Mouse (Mus musculus): ENCODE data around the gene Olfr76.
"Not testable (repeated sequence)": the region's sequence is repeated elsewhere in the genome, so short reads cannot be mapped to it uniquely, and the experiment has no call there.

Gene Olfr76

DNA sequence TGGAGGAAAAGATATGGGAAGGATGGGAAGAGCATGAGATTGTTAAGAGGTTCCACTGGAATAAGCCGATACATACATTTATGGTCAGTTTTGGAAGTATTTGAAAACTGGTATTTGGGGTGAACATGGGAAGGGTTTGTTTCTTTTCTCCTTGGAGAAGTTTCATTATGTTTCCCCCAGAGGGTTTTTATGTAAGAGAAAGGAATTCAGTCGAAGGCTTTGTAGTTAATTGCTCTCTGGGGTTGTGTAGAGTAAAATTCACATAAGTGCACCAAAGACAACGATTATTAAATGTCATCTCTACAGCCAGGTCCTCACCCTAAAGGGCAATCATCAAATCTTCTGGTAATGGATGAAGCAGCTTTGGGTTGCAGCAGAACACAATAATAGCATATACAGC lies at the start of gene Olfr76:
TSS of gene Olfr76 (minus strand) at position 101 of the 400 bp plus-strand sequence.
- DNase-seq = no peak

DNA sequence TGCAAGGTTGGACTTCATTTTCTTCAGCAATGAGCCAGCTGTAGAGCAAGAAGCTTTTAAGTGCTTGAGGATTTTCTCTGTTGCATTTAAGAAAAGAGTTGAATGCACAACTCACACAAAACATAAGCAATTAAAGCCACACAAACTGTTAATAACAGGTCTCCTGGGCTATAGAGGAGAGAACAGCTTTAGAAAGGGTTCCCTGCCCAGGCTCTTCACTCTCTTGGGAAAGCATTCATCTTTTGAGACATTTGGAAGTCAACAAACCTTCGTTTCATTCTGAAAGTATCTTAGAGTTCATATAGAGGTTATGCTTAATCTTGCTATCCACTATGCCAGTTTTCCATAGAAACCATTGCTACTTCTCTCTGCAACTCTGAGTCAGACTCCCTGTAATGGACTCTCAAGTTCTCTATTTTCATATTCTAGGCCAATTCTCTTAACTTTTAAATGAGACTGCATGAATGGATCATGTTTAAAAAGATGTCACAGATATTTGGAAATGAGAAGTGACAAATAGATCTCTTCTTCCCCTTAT lies 47.1 kb upstream of the Olfr76 start, which contains the start of gene Olfr1555-ps1:
TSS of gene Olfr1555-ps1 (minus strand) at position 51 of the 538 bp plus-strand sequence.
- not testable (repeated sequence) for DNase-seq

DNA sequence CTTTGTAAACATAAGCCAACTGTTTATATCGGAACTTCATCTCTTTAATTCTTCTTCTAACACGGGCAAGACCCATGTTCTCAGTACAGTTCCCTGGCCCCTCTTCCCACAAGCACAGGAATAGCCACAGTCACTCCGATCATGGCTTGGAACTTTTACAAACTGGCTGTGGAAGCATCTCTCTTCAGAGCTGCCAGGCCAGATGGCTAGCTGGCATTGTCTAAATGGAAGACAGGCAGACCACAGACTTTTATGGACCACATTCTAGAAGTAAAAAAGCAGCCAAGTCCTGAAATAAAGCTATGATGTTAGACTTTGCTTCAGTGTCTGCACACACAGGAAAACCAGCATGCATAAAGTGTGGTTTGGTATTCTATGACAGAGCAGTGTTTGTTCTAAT lies 22.4 kb upstream of the Olfr76 start:
- peak; percentile 48 to 53 for DNase-seq

DNA sequence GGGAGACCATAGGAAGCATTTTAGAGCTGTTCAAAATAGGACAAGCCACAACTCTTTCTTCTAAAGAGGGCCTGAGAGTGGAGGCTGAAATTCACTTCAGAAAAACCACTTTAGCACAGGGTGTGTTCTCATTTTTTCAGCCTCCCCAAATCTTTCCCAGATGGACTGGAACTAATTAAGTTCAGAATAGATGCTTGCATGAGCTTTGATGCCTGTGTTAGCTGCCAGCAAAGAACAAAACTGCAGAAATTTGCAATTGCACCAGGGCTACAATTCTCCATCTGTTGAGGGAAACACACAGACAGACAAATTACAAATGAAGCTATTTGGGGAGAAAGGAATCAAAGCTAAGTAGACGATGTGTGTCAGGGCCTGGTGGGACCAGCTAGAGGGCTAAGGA lies 20.4 kb upstream of the Olfr76 start:
- peak in 1 of 2 experiments; percentile 7 for DNase-seq

DNA sequence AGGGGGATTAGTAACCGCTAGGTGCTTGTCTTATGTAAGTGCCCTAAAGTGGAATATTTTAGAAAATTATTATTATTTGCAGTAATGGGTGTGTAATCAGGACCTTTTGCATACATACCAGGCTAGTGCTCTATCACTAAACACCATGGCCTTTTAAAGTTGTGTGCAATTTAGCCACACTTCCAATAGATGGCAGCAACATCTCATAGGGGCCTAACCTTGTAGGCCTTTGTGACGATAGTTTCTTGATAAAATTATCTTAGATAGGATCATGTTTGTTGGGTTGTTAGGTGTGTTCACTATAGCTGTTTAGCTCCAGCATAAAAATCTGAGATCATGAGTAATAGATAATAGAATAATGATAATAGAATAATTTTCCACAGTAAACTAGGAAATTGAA lies 11.3 kb upstream of the Olfr76 start:
- DNase-seq = peak; percentile 34 to 52

DNA sequence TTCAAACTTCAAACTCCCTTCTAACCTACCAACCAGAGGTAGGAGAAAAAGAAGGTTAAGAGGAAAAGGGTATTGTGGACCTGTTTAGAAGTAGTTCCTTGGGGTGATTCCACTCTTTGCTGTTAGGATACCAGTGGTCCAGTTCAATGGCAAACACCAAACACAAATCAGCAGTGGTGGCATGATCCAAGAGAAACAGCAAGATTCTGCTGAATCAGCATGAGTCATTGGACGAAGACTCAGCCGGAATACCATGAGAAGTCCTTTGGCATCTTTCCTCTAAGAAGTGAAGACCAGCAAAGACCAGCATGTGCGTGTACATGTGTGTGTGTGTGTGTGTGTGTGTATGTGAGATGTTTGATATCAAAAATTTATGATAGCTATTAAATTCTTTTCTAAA lies 6.5 kb downstream of the Olfr76 start:
- DNase-seq = no peak

DNA sequence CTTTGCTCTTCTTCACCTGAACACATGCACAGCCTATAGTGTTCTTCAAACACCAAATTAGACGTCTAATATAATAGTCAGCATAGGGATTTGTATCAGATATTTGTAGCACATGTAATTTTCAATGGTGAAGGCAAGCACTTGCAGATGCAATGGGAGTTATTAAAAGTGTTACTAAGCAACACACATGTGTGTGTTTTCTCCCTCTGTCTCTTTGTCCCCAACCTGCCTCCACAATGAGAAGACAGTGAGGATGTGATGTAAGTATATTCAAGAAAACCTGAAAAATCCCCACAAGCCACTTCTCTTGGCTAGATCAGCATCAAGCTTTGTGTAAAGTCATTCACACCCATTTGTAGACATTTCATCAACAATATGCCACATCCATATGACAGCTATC lies 7.2 kb downstream of the Olfr76 start, which contains the start of gene Olfr1428:
TSS of gene Olfr1428 (minus strand) at position 101 of the 400 bp plus-strand sequence.
- no peak for DNase-seq

DNA sequence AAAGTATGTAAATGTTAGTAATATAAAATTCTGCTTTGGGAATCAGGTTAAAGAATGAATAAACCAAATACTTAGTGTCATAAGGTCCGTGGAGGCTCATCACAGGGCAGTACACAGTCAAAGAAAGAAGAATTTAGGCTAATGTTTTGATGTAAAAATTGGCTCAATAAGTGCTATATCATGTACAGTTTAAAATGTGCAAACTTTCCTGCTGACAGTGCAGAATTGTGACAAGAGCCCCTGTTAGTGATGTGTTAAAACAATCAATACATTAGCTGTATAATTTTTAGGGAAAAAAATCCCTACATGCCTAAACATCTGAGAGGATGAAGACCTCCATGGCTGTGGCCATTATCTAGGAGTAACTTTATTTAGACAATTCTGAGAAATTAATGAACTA lies 9.2 kb downstream of the Olfr76 start:
- no peak for DNase-seq

DNA sequence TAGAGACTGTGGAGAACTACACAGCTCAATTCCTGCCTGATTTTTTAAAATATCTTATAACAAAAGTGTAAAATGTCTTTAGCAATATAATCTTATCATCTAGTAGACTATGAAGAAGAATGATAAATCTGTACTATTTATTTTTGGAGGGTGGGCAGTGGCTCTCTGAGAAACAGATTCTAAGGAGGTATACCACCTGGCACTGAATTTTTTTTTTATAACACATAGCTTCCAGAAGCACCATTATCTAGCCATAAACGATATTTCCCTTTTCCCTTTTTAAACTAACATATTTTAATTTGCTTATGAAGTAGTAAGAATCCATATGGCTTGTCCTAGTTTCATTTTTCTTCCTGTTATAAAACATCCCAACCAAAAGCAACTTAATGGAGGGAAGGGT lies 18.5 kb downstream of the Olfr76 start:
- no peak for DNase-seq

DNA sequence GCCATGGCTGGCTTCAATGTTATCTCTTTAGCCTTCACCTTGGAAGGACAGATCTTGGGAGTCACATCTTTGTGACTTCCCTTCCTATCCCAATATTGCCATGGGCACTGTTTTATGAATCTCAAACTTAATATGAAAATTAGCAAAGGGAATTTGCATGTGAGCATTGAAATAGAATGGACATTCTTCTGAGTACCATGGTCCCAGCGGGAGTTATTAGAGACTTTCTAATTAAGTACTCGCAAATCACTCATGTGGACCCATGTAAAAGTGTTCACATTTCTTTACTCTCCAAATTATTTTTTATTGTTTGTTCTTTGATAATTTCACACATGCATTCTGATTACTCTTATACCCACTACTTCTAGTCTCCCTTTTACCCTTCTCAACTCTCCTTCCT lies 19.8 kb downstream of the Olfr76 start, which contains the start of gene Olfr1427:
TSS of gene Olfr1427 (minus strand) at position 101 of the 400 bp plus-strand sequence.
- DNase-seq = no peak

DNA sequence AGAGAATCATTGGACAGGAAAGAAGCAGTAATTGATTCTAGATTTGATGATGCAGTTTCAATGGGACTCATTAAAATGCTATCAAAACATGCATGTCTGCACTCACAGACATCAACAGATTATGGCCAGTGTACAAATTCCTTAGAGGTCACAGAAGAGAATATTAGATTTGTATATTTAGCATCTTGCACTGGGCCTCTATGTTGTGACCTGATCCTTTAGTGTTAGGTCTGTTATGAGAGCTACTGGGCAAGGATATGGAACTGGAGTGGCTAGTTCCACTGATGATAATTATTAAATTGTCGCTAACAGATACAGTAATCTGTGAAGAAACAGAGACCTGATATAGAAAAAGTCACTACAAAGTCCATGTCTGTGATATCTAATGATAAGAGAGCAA lies 31.1 kb downstream of the Olfr76 start, which contains the start of gene Olfr1426:
TSS of gene Olfr1426 (minus strand) at position 101 of the 400 bp plus-strand sequence.
- DNase-seq = no peak

DNA sequence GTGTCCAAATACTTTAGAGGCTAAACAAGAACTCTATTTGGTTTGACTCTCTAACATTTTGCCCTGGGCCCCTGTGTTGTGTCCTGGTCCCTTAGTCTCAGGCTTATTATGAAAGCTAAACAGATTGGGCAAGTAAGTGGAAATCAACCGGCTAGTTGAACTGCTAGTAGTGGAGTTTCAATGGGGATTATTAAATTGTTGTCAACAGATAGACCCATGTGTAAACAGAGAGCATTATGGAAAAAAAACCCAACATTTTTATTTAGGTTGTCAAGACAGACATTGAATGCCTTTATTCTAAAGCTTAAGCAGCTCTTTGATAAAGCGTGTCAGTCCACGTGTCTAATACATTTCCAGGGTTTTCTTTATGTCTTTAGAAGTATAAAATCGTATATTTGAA lies 45.4 kb downstream of the Olfr76 start, which contains the start of gene Olfr1425:
TSS of gene Olfr1425 (minus strand) at position 101 of the 400 bp plus-strand sequence.
- not testable (repeated sequence) for DNase-seq

DNA sequence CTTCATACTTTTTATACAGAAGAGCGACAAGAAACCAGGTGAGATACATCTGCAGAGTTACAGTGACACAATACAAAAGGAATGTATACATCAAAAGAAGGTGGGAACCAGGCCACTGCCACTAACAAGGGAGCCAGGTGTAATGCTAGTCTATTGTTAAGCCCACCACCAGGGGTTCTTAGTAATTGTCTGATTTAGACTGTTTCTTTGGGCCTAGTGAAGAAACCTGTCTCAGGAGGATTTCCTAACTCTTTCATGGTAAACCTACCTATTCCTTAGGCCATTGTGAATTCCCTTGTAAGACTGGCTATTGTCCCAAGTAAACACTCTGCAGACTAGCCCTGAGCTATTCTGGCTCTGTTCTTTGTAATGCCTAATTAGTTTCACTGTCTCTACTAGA lies 53.5 kb downstream of the Olfr76 start:
- DNase-seq = not testable (repeated sequence)
